Mouse (Mus musculus): ENCODE data around the gene Dcpp2. TPM values are rescaled to one million over a fixed set of nuclear protein-coding genes. Genes with fewer than 3 reads are reported as not detected.
"Not testable (repeated sequence)": the region's sequence is repeated elsewhere in the genome, so short reads cannot be mapped to it uniquely, and the experiment has no call there.

Gene Dcpp2
- total and polyA plus RNA-seq, 3 experiments, result not detected

- H3K36me3 ChIP-seq (ENCODE audit: control insufficient read depth in 1 of 2, insufficient read depth in 2 of 2, low read length in 2 of 2), result no peaks in the 10 kb centered on the region
- DNase-seq (ENCODE audit: low read depth, low spot score), result no peak
- TF ChIP-seq MEF2A (IDR thresholded peaks at IDR 0.05; ENCODE audit: extremely low read depth, insufficient replicate concordance, low read depth, low read length, poor library complexity, severe bottlenecking), result no peak
- no peak for TF ChIP-seq ZKSCAN1 (IDR thresholded peaks at IDR 0.05; ENCODE audit: low read depth, low read length)
- TF ChIP-seq POLR2AphosphoS2 (IDR thresholded peaks at IDR 0.05; ENCODE audit: low read length), result no peak
- TF ChIP-seq POLR2AphosphoS5 (IDR thresholded peaks at IDR 0.05; ENCODE audit: borderline replicate concordance, low read depth, low read length), result no peak
- no peak for TF ChIP-seq USF1 (IDR thresholded peaks at IDR 0.05; ENCODE audit: low read depth, low read length)
- TF ChIP-seq NRF1 (IDR thresholded peaks at IDR 0.05; ENCODE audit: insufficient read depth, low read depth, low read length, poor library complexity, severe bottlenecking), result no peak
- no peak for TF ChIP-seq CHD2 (IDR thresholded peaks at IDR 0.05; ENCODE audit: low read length)
- TF ChIP-seq SIN3A (IDR thresholded peaks at IDR 0.05; ENCODE audit: low read length), result no peak
- no peak for TF ChIP-seq UBTF (IDR thresholded peaks at IDR 0.05; ENCODE audit: borderline replicate concordance, insufficient read depth, low read depth, low read length)
- TF ChIP-seq MYB (IDR thresholded peaks at IDR 0.05; ENCODE audit: low read depth, low read length), result no peak
- no peak for TF ChIP-seq POLR2A (IDR thresholded peaks at IDR 0.05; ENCODE audit: control insufficient read depth in 1 of 2, insufficient read depth in 1 of 2, low read depth in 1 of 2, low read length in 2 of 2, poor library complexity in 1 of 2)
Observed at GRCm38 (mm10) chr17:23876741-23877140, 3.9 kb upstream of the Dcpp2 start.

GRCm38 (mm10) chr17:23877166-23877565, 3.5 kb upstream of the Dcpp2 start:
- no peak overlapping the region for H3K4me3 ChIP-seq (ENCODE audit: control insufficient read depth in 1 of 2, insufficient read depth in 1 of 2, low read depth in 2 of 2, low read length in 2 of 2)
- H3K27me3 ChIP-seq (ENCODE audit: control insufficient read depth in 1 of 2, insufficient read depth in 2 of 2, low read length in 2 of 2), result peaks cover 0 to 4% of the 10 kb centered on the region in 2 experiments; a peak in 1 of 4 replicates
- no peaks in the 10 kb centered on the region for H3K79me2 ChIP-seq (ENCODE audit: control insufficient read depth, insufficient read depth, low read length, poor library complexity)
- no peaks in the 10 kb centered on the region for H3K4me1 ChIP-seq (ENCODE audit: control insufficient read depth in 1 of 2, insufficient read depth in 2 of 2, low read length in 2 of 2)
- H3K9ac ChIP-seq (ENCODE audit: control insufficient read depth, low read depth, low read length, poor library complexity, severe bottlenecking), result no peak overlapping the region
- DNase-seq (ENCODE audit: low read depth, low spot score), result no peak
- no peaks in the 10 kb centered on the region for H3K36me3 ChIP-seq (ENCODE audit: control insufficient read depth in 1 of 2, insufficient read depth in 2 of 2, low read length in 2 of 2)
- H3K27ac ChIP-seq (ENCODE audit: control insufficient read depth, low read depth, low read length), result no peak overlapping the region
- no peaks in the 10 kb centered on the region for H3K9me3 ChIP-seq (replicated peaks; ENCODE audit: insufficient read depth, low read length)
- TF ChIP-seq CHD2 (IDR thresholded peaks at IDR 0.05; ENCODE audit: low read length), result no peak
- TF ChIP-seq MAFK (IDR thresholded peaks at IDR 0.05; ENCODE audit: borderline replicate concordance, low read depth, low read length), result no peak
- TF ChIP-seq BHLHE40 (IDR thresholded peaks at IDR 0.05; ENCODE audit: borderline replicate concordance, low read depth, low read length), result no peak
- no peak for TF ChIP-seq MAZ (IDR thresholded peaks at IDR 0.05; ENCODE audit: low read depth, low read length)
- no peak for TF ChIP-seq ZNF384 (IDR thresholded peaks at IDR 0.05; ENCODE audit: low read depth, low read length)
- TF ChIP-seq CHD1 (IDR thresholded peaks at IDR 0.05; ENCODE audit: low read depth, low read length), result no peak
- TF ChIP-seq ZC3H11A (IDR thresholded peaks at IDR 0.05; ENCODE audit: low read depth, low read length), result no peak
- no peak for TF ChIP-seq POLR2A (IDR thresholded peaks at IDR 0.05; ENCODE audit: control insufficient read depth in 1 of 2, insufficient read depth in 1 of 2, low read depth in 1 of 2, low read length in 2 of 2, poor library complexity in 1 of 2)
- no peak for TF ChIP-seq POLR2AphosphoS2 (IDR thresholded peaks at IDR 0.05; ENCODE audit: low read length)
- TF ChIP-seq ZKSCAN1 (IDR thresholded peaks at IDR 0.05; ENCODE audit: low read depth, low read length), result no peak
- no peak for TF ChIP-seq ZMIZ1 (IDR thresholded peaks at IDR 0.05; ENCODE audit: low read depth, low read length)
- no peak for TF ChIP-seq USF2 (IDR thresholded peaks at IDR 0.05; ENCODE audit: borderline replicate concordance in 1 of 2, insufficient read depth in 1 of 2, low read depth in 1 of 2, low read length in 2 of 2)
- no peak for TF ChIP-seq TAL1 (IDR thresholded peaks at IDR 0.05; ENCODE audit: low read length)

More at GRCm38 (mm10) chr17:23876741-23877140, 3.9 kb upstream of the Dcpp2 start:
- Histone ChIP-seq H3K27me3 (ENCODE audit: control insufficient read depth in 1 of 2, insufficient read depth in 2 of 2, low read length in 2 of 2) (peaks cover 0 to 4% of the 10 kb centered on the region in 2 experiments; a peak in 1 of 4 replicates), H3K4me3 (ENCODE audit: control insufficient read depth in 1 of 2, insufficient read depth in 1 of 2, low read depth in 2 of 2, low read length in 2 of 2) (no peak overlapping the region), H3K79me2 (ENCODE audit: control insufficient read depth, insufficient read depth, low read length, poor library complexity) (no peaks in the 10 kb centered on the region), H3K9ac (ENCODE audit: control insufficient read depth, low read depth, low read length, poor library complexity, severe bottlenecking) (no peak overlapping the region), H3K4me1 (ENCODE audit: control insufficient read depth in 1 of 2, insufficient read depth in 2 of 2, low read length in 2 of 2) (no peaks in the 10 kb centered on the region), H3K9me3 (replicated peaks; ENCODE audit: insufficient read depth, low read length) (no peaks in the 10 kb centered on the region), H3K27ac (ENCODE audit: control insufficient read depth, low read depth, low read length) (no peak overlapping the region)

- DNase-seq (ENCODE audit: low read depth, low spot score); H3K79me2 ChIP-seq (ENCODE audit: control insufficient read depth, insufficient read depth, low read length, poor library complexity); H3K27ac ChIP-seq (ENCODE audit: control insufficient read depth, low read depth, low read length); H3K9me3 ChIP-seq (replicated peaks; ENCODE audit: insufficient read depth, low read length); H3K27me3 ChIP-seq (ENCODE audit: control insufficient read depth in 1 of 2, insufficient read depth in 2 of 2, low read length in 2 of 2); H3K4me1 ChIP-seq (ENCODE audit: control insufficient read depth in 1 of 2, insufficient read depth in 2 of 2, low read length in 2 of 2); H3K9ac ChIP-seq (ENCODE audit: control insufficient read depth, low read depth, low read length, poor library complexity, severe bottlenecking); H3K36me3 ChIP-seq (ENCODE audit: control insufficient read depth in 1 of 2, insufficient read depth in 2 of 2, low read length in 2 of 2); H3K4me3 ChIP-seq (ENCODE audit: control insufficient read depth in 1 of 2, insufficient read depth in 1 of 2, low read depth in 2 of 2, low read length in 2 of 2): not testable (repeated sequence)
Observed at GRCm38 (mm10) chr17:23917158-23917557, 36.5 kb downstream of the Dcpp2 start, which contains the start of gene Dcpp3. Gene Dcpp3 (plus strand): TSS chr17:23917458.
